Mouse (Mus musculus): ENCODE data around the gene Grik3.
A peak's percentile ranks its signal among the peaks of the same experiment; 100 is the strongest.

The Grik3 gene

GRCm38 (mm10) chr4:125490661-125491504 lies at the start of gene Grik3:
TSS of gene Grik3 (plus strand) at chr4:125490700.
- no peak for DNase-seq

GRCm38 (mm10) chr4:125441821-125442220 lies 48.7 kb upstream of the Grik3 start:
- DNase-seq = no peak

GRCm38 (mm10) chr4:125444366-125444765 lies 46.1 kb upstream of the Grik3 start:
- DNase-seq = no peak

- no peak for DNase-seq
These were observed 39.7 kb upstream of the Grik3 start for GRCm38 (mm10) chr4:125450602-125451321.

GRCm38 (mm10) chr4:125451821-125452220 lies 38.7 kb upstream of the Grik3 start:
- DNase-seq = no peak

GRCm38 (mm10) chr4:125456506-125456905 lies 34.0 kb upstream of the Grik3 start:
- DNase-seq = no peak

- DNase-seq = no peak
These were observed 33.1 kb upstream of the Grik3 start for GRCm38 (mm10) chr4:125457152-125458093.

GRCm38 (mm10) chr4:125459791-125460190 lies 30.7 kb upstream of the Grik3 start:
- no peak for DNase-seq

GRCm38 (mm10) chr4:125469711-125470372 lies 20.7 kb upstream of the Grik3 start:
- DNase-seq = no peak

GRCm38 (mm10) chr4:125474903-125475302 lies 15.6 kb upstream of the Grik3 start:
- DNase-seq = no peak

GRCm38 (mm10) chr4:125478071-125478470 lies 12.4 kb upstream of the Grik3 start:
- DNase-seq = peak; percentile 61

- DNase-seq = no peak
These were observed 9.2 kb upstream of the Grik3 start for GRCm38 (mm10) chr4:125481256-125481655.

GRCm38 (mm10) chr4:125484131-125484530 lies 6.4 kb upstream of the Grik3 start:
- no peak for DNase-seq

- DNase-seq = no peak
These were observed 4.9 kb upstream of the Grik3 start for GRCm38 (mm10) chr4:125485416-125486239.

- DNase-seq = no peak
These were observed 3.9 kb upstream of the Grik3 start for GRCm38 (mm10) chr4:125486616-125487015.

GRCm38 (mm10) chr4:125487031-125487430 lies 3.5 kb upstream of the Grik3 start:
- DNase-seq = no peak

- no peak for DNase-seq
These were observed 1.5 kb upstream of the Grik3 start for GRCm38 (mm10) chr4:125488796-125489637.

- peak; percentile 29 for DNase-seq
These were observed 454 bp upstream of the Grik3 start for GRCm38 (mm10) chr4:125489901-125490590.

GRCm38 (mm10) chr4:125491505-125492121 lies 1.1 kb downstream of the Grik3 start:
- DNase-seq = no peak
